ENCODE assay signal across 14 mouse cellular contexts in genomic region chr5:121157489-121157888, GRCm38 (mm10).
"Had no signal": no experiment of that assay in that cellular context is flagged by ENCODE, and none has a peak within 500 bp of the region (broad histone marks: within the 10 kb centered on the region; RNA-seq: fewer than 3 reads in every experiment).

No protein-coding gene starts in this region.

- H3K4me3 ChIP-seq: kidney, embryonic 15.5 days; limb, embryonic 13.5 days; midbrain, embryonic 10.5 days; midbrain, embryonic 15.5 days; neural tube, embryonic 13.5 days; stomach, embryonic 15.5 days had no signal

- DNase-seq: kidney, postnatal 14 days; left cerebral cortex, postnatal 4 days; lung, adult 18-20 months; lung, postnatal 4 days; right cerebral cortex, postnatal 14 days; thymus, adult 2 months; thymus, postnatal 25 days had no signal

- H3K4me1 ChIP-seq: kidney, embryonic 15.5 days; limb, embryonic 13.5 days; midbrain, embryonic 10.5 days; neural tube, embryonic 13.5 days; stomach, embryonic 15.5 days had no signal

- ATAC-seq: lung, postnatal 0 days; midbrain, embryonic 15.5 days had no signal
